Mouse (Mus musculus): ENCODE results near the gene Pdgfa.

GRCm38 (mm10) chr5:139027603-139028002 is 30.4 kb upstream of the Pdgfa start:
- TF ChIP-seq CTCF (IDR thresholded peaks at IDR 0.05; ENCODE audit: borderline replicate concordance, control insufficient read depth, extremely low read depth, insufficient read depth, low read length, poor library complexity) = no peak
- TF ChIP-seq POLR2A (IDR thresholded peaks at IDR 0.05; ENCODE audit: control insufficient read depth, extremely low read depth, insufficient read depth, low read length, poor library complexity) = no peak

Measured in thymus, adult 2 months (tissue).